Mouse (Mus musculus) right cerebral cortex, adult 18-20 months (tissue): ENCODE results near the gene Nalcn.

ENCODE experiments used
- DNase-seq: peaks from one replicate; pipeline ENCODE4 v3.0.0; 2022; ENCODE audit warnings: mixed read lengths

Gene Nalcn

DNA sequence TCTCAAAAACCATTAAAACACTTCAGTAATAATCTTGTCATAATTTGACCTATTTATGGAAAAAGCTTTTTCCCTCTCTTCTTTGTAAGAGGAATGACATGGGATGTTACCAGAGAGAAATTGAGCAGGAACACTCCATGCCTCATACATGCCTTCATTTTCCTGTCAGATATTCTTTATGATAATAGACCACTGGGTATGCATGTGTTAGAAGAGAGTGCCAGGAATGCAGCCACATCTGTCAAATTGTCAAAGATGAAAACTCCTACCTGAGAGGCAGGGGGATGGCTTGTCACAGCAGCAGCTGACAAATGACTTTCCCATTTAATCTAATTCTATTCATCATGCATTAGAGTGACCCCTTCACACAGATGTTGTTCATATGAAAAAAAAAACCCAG lies 131.4 kb downstream of the Nalcn start:
- DNase-seq, result no peak

DNA sequence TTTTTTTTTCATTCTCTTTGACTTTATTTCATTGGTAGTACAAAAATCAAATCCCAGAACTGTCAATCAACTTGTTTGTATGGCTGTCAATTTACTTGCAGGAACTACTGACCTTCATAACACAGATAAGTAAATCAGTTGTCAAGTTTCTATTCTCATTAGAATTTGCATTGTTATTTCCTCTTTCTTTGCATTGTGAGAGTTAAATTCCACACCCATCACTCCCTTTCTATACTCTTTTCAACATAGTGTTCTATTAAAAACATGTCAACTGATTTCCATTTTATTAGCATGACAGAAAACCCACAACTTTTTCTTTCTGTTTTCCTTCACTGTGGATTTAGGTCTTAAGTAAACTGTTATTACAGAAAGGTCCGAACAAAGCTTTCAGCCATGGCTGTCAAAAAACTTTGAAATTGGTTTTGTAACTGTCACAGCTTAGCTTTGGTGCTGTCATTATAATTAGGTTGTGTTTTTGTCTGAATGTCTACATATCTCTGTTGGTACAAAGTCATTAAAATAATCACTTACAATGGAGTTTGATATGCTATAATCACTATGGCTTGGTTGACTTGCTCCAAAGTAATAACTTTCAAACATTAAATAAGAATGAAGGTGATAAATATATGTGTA lies 138.3 kb downstream of the Nalcn start:
- no peak for DNase-seq

DNA sequence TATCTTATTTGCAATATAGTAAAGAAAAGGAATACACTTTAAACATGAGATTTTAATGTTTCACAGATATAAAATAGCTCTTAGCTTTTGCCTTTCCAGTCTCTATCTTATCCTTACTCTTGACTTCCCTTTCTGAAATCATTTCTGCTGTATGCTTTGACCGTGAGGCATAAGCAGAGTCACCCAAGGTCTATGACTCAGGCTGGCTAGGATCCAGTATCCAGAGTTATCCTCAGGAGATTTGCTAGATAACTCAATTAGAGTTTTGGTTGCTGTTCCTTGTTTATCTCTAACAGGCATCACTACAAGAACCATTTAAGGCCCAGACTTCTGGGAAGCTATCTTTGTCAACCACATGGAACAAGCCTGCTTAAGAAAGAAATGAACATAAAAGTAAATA lies 164.9 kb downstream of the Nalcn start:
- no peak for DNase-seq

DNA sequence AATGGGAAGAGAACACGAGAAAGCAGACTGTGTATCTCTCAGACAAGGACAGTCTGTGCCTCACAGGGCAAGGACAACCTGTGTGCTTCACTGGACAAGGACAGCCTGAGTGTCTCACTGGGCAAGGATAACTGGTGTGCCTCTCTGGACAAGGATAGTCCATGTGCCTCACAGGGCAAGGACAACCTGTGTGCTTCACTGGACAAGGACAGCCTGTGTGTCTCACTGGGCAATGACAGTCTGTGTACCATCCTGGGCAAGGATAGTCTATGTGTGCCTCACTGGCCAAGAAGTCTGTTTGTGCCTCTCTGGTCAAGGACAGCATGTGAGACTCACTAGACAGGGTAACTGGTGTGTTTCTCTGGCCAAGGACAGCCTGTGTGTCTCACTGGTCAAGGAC lies 180.9 kb downstream of the Nalcn start:
- DNase-seq, result no peak

DNA sequence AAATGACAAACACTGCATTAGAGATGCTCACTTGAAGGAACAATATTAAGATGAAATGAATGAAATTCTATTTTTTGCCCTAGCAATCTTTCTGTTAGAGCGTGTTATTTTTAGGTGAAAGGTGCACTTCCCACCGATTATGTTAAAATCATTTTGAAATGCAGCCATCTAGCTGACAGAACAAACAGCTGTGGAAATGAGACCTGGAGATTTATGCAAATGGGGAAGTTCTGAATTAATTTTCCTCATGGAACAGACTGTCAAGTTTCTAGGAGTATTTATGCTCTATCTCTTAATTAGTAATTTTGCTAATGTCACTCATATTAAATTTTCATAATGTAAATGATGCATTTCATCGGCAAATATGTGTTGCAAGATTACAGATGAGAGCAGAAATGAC lies 191.4 kb downstream of the Nalcn start:
- no peak for DNase-seq

DNA sequence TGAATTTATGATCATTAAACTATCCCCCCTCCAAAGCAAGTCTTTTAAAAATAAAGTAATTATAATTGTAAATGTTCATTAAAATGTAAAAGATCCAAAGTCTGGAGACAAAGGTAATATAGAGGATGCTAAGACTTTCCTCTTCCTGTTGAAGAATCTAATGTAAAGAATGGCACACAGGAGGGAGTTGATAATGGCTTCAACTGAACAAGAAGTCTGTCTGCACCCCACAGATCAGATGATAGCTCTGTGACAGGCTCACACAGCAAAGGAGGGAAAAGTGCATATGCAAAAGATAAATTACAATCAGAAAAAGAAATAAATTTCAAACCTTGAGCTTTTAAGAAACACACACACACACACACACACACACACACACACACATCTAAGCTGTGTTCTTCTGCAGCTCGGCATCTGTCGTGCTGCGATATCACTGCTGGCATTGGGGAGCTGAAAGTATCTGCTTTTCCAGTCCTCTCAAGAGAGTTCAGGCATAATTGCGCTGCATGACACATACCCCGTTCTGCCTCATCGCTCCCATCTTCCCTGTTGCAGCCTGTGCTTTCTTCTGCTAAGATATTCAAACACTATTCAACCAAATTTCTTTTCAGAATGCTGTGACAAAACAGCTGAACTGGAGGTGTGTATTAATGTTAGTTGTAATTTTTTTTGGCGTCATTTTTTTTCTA lies 250.6 kb downstream of the Nalcn start:
- DNase-seq, result peak; percentile 30

DNA sequence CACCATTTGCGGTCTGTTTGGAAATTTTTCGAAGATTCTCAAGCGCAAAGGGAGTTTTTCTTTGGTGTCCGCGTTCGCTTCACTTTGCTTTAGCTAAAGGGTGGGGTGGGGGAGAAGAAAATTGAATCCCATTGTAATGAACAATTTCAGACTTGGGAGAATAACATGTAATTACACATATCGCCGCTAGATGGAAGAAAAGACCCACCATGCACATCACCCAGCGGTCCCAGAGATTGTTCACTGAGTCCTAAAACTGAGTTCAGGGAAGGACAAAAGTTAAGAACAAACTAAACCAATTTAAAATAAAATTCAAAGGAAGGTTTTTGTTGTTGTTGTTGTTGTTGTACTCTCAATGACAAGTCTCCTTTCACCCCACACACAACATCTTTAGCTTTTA lies 255.4 kb downstream of the Nalcn start:
- peak; percentile 26 for DNase-seq

DNA sequence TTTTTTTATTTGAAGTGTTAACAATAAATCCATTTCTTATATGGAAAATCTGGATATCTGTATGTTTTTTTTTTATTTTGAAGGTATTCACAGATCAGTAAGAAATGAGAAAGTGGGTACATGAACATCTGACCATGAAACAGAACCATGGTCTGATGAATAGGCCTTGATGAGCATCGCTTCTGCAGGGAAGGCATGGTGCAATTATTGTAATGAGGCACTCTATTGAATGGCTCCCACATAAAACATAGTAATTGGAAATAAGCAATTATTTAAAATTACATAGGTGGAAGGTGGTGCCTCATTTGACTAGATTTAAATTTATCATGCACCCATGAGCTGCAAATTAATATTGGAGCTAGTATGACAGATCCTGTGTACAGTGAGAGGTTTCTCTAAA lies 267.3 kb downstream of the Nalcn start:
- no peak for DNase-seq

DNA sequence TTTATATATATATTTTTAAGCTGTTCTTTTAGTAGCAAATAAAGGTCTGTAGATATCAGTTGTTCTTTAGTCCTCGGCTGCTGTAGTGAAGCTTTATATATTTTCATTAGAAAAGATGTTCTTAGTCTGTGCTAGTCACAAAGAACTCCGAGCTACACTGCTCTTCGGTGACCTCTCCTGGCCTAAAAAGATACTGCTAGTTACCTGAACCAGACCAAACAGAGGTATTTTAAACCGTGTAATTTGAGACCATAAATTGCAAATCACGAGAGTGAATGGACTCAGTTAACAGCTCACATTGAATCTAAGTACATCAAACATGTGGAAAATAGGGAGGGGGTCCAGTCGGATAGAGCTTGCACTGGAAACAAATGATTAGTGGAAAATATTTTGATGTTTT lies 274.0 kb downstream of the Nalcn start:
- peak; percentile 28 for DNase-seq

DNA sequence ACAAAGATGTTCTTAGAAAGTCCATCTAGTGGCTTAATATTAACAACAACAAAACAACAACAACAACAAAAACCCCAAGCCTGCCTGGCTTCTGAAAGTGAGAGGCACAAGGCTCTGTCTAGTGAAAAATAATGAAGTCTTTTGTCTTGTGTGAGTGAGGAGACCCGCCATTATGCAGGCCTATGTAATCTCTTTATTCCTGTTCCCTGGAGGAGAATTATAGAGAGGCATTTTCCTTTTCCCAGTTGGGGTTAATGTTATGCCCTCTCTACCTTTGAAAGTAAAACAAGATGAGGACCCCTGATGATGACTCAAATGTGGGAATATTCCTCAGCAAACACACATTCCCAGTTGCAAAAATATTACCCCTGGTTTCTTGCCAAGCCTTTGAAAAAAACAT lies 295.1 kb downstream of the Nalcn start:
- DNase-seq, result no peak

DNA sequence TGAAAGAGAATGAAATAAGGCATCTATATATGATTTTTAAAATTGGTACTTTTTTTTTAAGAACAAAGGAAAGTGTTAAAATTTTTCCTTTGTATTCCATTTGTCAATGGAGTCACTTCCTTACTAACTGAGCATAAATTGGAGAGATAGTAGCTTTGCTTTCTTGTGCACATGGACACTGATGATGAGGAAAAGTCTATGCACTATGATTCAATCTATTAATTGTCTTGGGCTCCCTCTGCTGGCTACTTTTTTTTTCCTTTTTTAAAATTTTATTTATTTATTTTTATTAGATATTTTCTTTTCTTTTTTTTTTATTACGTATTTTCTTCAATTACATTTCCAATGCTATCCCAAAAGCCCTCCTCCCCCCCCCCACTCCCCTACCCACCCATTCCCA lies 312.6 kb downstream of the Nalcn start:
- DNase-seq, result no peak

DNA sequence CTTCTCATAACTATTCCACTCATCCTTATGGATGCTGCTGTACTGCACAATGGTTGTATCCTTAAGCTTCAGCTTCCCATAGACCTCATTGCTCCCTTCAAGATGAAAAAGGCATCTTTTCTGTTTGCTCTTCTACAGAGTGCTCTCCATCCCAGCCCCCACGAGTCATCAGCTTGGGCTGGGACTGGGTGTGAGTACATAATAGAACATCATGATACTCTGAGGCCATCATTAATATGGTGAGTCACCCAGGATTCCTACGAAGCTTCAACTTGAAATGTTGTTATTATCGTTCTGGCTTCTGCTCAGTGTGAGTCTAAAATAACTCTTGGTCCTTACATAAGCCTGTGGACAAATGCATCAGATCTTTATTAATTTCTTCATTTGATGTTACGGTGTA lies 314.6 kb downstream of the Nalcn start:
- DNase-seq, result no peak

DNA sequence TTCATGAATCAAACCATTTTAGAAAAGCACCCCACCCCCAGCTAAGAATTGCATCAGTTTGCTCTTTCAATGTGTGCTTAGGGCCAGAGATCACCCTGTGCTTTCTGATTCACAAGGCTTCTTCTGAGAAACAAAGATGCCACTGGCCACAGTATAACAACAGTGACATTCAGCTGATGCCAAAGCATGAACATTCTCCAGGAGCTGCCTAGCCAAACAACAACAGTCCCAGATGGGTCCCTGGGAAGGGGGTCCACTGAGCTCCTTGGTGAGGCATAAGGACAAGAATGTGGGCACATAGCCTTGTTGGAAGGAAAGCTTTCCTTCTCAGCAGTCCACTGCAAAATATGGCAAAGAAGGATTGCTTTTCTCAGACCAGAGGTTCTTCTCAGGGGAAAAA lies 330.9 kb downstream of the Nalcn start:
- DNase-seq, result peak; percentile 7

DNA sequence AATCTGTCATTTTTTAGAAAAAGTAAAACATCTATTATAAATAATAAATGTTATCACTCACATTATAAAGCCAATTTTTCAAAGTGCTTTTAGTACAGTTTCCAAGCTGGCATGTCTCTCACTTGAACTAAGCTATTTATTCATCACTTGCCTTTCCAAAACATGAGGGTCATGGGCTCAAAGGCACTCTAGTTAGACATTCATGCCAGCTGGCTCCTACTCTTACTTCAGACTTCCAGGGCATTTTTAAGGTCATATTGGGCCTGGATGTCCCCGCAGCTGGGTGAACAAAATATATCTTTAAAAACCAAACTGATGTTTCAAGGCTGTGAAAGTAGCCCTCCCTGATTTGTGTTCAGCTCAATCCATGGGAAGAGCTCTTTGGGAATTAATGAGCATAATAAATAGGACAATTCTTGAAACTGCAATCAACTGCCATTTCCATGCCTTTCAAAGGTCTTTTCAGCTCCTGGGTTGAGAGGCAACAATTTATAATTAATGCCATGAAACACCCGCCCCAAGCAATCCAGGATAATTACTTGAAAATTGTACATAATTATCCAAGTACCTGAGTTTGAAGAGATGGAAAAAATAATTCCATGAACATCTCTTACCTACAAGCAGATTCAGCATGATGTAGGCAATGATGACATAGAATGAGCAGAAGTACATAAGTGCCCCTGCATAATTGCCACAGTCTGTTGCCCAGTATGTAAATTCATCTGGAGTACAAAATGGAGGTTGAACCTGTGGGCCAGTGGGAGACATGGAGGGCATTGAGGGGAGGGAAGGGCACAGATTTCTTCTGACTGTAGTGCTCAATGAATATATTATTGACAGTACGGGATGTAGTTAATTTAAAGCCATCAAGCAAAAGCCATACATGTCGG lies 335.6 kb downstream of the Nalcn start:
- no peak for DNase-seq

DNA sequence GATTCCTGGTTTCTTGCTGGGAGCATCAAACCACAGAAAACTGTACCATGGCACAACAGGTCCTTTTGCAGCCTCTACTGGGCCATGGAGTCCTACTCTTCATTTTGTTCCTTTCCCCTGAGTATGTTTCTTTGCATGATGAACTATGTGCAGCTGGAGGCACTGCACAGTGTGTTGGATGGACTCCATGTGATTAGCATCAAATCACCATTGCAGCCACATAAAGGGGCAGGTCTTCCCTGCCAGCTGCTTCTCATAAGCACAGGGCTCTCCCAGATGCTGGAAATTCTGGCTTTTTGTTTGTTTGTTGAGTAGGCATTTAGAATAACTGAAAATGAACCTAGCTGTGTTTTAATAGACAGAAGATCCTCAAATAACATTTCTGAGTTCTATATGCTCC lies 344.8 kb downstream of the Nalcn start:
- no peak for DNase-seq

DNA sequence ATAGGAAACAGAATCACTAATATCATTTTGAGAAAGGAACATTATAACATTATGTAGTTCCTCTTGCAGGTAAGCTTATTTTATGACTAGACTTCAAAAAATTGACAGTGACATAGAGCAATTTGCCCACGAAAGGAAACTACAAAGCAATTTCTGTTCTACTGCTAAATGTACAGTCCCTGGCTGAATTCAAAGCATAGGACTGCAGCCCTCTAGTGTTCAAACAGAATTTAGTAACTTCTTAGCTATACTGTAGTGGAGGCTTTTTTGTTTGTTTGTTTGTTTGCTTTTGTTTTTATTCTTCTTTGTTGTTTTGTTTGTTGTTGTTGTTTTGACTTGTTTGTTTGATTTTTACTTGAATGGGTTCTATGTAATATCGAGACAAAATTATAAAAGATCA lies 354.8 kb downstream of the Nalcn start:
- no peak for DNase-seq

DNA sequence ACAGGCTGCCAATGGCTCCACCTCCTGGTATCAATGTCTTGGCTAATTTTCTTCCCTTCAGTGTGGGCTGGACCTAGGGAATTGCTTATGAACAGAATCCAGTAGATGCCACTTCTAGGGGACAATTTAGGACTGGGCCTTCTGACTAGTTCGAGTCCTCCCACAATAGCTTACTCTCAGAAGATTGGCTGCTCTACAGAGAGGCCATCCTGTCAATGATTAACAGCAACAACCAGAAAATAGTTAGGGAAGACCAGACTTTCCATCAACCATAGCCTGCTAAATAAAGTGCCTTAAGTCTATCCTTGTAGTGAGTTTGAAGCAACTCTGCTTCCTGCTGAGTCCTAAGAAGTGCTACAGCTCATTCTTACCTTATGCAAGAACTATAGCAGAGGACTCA lies 386.2 kb downstream of the Nalcn start:
- DNase-seq, result no peak

DNA sequence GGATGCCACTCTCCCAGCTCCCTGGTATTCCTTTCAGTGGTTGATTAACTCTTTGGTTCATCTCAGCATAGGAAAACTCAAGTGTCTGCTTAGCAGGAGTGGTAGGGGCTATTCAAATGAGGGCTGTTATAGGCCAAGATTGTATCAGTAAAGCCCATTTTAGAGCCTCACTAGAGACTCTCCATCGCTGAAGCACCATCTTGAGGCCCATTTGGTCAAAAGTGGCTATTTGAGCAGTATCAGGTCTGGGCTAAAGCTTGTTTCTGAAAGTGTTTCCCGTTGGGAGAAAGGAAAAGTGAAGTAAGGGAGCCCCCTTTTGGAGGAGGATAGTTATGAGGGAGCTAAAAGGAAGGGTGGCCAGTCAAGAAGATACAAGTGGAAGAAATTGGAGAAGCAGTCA lies 387.0 kb downstream of the Nalcn start:
- DNase-seq, result peak; percentile 34

DNA sequence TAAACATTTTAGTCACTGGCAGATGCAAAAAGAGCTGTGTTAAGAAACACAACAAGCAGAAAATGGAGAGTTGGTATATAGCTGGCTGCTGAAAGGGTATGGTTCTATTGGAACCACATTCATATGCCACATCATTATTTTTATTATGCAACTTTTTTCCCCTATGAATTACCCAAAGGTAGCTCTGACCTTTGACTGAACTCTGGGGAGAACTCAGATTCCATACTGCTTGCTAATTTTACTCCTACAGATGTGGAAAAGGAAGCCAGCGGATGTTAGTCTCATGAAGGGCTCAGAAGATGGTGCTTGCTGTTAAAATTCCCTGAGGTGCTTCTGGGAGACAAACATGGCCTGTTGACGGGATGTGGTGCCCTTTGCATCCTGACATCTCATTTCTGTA lies 389.9 kb downstream of the Nalcn start:
- DNase-seq, result no peak

DNA sequence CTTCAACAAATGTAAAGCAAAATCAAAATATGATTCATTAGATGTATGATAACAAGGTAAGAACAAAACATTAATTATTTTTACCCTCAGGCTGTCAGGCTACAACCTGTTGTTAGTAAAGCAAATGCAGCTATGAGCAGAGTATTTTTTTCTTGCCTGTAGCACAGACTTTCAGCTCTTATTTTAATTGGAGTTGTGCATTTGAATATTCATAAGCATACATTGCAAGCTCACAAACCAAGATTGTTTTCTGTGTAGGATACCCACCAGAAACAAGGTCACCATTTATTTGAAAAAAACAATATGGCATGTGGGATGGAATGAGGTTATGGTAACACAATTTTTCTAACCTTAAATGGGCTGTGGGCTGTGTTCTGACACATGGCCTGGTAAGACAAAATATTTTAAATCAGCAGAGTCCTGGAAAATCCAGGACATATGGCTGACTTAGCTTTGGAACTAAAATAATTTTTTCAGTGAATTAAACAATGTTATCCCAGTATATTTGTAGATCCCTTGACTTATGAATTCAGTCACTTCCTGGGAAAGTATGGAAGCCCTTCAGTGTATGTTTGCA lies 394.2 kb downstream of the Nalcn start:
- DNase-seq, result peak; percentile 2
